Mouse (Mus musculus): ENCODE data around the gene Zbtb12.

Gene Zbtb12

DNA sequence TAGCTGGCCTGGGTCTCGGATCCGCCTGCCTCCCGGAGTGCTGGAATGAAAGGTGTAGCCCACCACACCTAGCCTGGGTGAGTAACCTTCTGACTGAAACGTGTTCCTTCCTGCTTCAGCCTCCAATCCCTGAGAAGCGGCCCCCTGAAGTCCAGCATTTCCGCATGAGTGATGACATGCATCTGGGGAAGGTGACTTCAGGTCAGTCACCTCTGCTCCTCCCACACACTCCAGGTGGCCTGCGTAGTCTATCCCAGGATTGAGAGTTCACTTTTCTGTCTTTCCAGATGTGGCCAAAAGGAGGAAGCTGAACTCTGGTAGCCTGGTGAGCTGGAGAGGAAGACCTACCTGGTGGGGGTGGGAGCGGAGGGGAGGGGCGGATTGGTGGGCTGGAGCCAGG lies 23.6 kb downstream of the Zbtb12 start:
- no peak for DNase-seq

DNA sequence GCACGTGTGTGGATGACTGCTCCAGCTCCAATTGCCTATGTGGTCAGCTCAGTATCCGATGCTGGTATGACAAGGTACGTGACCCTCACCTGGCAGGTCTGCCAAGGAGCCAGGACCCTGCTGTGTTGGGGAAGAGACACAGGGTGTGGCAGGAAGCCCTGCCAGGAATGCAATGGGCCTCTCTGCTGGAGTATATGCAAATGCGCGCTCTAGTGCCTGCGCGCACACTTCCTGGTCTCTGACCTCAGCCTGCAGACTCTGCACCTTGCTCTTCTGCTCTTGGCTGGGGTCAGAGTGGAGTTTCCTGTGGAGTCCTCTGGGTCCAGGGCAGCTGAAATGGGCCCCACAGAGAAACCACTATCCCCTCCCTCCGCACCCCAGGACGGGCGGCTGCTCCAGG lies 31.7 kb downstream of the Zbtb12 start:
- no peak for DNase-seq

DNA sequence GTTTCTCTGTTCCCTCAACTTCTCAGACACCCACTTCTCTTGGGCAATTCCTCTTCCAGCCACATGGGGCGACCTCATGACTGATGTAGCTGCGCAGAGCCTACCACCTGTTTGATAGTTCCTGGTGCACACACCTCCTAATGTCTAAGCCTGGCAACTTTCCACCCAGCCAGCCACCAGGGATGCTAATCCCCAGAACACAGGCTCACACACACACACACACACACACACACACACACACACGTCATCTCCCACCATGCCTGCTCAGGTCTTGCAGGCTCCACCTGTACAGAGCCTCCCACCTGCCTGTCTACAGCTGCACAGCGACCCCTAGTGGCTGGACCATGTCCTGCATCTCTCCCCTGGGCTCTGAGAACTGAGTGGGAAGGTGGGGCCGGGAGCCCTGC lies 32.7 kb downstream of the Zbtb12 start:
- DNase-seq: peak; percentile 75 to 91

DNA sequence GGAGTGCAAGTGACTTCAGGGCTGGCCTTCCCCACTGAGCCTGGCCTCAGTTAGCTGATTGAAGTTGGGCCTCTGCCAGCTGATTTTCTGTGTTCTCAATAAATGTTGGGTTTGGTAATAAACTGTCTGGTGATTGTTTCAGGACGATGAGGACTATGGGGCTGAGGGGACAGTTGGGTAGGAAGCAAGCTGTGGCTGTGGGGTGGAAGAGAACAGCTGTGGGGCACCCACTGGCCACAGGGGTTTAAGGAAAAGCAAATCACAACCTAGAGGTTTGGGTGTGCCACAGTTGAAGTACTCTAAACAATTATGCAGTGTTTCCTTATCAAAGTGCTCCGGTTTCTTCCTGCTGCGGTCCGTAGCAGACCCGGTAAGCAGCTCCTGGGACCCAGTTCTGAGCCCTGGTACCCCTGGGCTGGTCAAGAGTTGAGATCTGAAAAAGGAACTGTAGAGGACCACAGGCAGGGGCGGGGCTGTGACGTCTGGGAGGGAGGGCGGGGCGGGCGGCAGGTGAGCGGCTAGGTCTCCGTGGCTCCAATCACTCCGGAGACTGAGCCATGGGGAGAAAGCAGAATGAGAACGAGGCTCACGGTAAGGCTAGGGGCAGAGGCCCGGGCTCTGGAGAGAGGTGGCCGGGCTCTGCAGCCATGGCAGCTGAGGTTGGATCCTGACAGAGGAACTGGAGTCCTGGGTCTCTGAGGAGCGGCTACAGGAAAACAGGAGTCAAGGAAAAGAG lies 34.8 kb downstream of the Zbtb12 start, which contains the start of gene Slc44a4:
Gene Slc44a4, plus strand, starts transcription at position 537 of the 736 bp plus-strand sequence.
- DNase-seq: no peak

GRCm38 (mm10) chr17:34915410-34915831 lies 36.1 kb downstream of the Zbtb12 start:
- no peak for DNase-seq

GRCm38 (mm10) chr17:34916316-34916715 lies 37.0 kb downstream of the Zbtb12 start:
- no peak for DNase-seq

- no peak for DNase-seq
Observed at GRCm38 (mm10) chr17:34917188-34917587, 37.9 kb downstream of the Zbtb12 start.

GRCm38 (mm10) chr17:34922939-34923338 lies 43.7 kb downstream of the Zbtb12 start:
- DNase-seq: no peak

- DNase-seq: no peak
Observed at GRCm38 (mm10) chr17:34924258-34924657, 45.0 kb downstream of the Zbtb12 start.

DNA sequence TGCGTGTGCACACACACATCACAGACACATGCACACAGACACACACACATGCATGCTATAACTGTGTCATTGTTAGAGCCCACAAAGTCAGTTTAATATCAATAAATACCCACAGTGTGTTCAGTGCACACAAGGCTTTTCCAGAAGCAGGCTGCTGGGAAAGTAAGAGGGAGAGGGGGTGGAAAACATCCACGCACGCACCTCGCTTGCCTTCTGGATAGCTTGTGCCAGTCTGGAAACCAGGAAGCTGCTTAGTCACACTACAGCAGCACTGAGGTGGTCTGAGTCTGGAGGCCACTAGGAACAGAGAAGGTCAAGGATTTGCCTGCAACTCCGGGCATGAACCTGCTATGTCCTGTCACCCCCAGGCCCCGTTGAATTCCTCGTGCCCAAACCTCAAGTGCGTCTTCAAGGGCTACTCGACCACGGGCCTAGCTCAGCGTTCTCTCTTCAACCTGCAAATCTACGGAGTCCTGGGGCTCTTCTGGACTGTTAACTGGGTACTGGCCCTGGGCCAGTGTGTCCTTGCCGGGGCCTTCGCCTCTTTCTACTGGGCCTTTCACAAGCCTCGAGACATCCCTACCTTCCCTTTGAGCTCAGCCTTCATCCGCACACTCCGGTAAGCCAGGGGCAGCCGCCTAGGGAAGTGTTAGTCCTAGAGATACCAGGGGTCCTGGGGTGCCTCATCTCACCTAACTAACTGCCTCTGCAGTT lies 48.2 kb downstream of the Zbtb12 start:
- no peak for DNase-seq

- no peak for DNase-seq
Observed at GRCm38 (mm10) chr17:34928841-34929240, 49.6 kb downstream of the Zbtb12 start.

GRCm38 (mm10) chr17:34931061-34931734 lies 51.9 kb downstream of the Zbtb12 start, which contains the start of gene Neu1:
Gene Neu1 (plus strand): TSS chr17:34931253.
- peak; percentile 100 for DNase-seq

- peak; percentile 58 to 59 for DNase-seq
Observed at GRCm38 (mm10) chr17:34931735-34932098, 52.4 kb downstream of the Zbtb12 start.

GRCm38 (mm10) chr17:34932287-34932686 lies 53.0 kb downstream of the Zbtb12 start:
- DNase-seq: no peak

GRCm38 (mm10) chr17:34934031-34934430 lies 54.7 kb downstream of the Zbtb12 start:
- no peak for DNase-seq

DNA sequence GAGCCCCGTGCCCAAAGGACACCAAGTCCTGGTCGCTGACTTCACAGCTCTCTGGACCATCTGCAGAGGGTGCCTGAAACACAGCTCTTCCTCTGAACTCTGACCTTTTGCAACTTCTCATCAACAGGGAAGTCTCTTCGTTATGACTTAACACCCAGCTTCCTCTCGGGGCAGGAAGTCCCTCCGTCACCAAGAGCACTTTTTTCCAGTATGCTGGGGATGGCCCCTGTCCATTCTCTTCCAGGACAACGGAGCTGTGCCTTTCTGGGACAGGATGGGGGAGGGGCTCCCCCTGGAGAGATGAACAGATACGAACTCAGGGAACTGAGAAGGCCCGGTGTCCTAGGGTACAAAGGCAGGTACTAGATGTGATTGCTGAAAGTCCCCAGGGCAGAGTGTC lies 55.5 kb downstream of the Zbtb12 start:
- no peak for DNase-seq

GRCm38 (mm10) chr17:34937960-34938505 lies 58.8 kb downstream of the Zbtb12 start:
- no peak for DNase-seq

DNA sequence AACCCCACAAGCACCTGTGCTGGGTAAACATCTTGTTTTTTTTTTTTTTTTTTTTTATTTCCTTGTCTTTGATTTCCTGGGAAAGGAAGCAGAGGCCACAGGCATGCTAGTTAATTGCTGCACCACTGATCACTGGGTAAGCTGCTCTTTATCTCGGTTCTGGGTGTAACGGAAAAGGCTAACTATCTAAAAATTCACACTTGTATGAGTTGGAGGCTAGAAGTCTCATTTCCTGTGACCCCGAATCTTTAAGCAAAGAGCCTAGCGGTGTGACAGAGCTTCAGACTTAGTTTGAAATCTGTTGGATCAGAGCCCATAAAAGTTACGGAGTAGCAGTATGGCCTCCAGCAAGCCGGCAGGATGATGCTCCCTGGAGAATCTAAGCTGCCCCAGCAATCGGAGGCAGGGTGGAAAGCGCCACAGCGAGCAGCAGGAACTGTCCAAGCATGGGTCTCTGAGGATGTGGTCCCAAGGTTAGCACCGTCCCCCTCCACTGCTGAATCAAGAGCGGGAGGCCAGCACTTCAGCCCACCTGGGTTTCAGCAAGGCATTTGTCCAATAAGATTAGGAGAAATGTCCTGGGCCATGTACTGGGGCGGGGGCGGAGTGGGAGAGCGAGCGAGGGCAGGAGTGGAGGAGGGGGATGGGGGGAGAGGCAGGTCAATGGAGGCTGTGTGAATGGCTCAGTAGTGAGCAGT lies 62.2 kb downstream of the Zbtb12 start:
- no peak for DNase-seq

GRCm38 (mm10) chr17:34943128-34943815 lies 64.0 kb downstream of the Zbtb12 start:
- DNase-seq: no peak

GRCm38 (mm10) chr17:34944362-34944761 lies 65.1 kb downstream of the Zbtb12 start:
- no peak for DNase-seq
